Mouse (Mus musculus): Measurements from ENCODE around the gene Gstt2. TPM values are rescaled to one million over a fixed set of nuclear protein-coding genes. Genes with fewer than 3 reads are reported as not detected.

Gene Gstt2
- total RNA-seq, 1 experiment = 17.8 TPM

DNA sequence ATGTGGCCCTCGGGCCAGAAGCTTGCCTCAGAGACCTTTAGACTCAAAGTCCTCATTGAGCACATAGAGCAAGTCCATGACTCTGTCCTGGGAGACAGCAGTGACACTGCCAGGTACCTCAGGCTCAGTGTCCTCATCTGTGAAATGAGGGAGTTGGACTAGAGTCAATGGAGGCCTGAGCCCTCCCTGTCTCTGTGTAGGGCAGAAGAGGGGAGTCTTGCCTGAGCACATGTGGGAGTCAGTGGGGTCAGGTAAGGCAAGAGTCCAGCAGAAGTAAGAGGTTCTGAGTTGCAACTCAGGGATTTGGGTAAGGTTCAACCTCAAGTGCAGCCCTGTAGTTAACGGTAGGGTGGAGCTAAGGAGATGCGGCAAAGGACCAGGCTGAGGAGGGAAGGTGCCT is 19.8 kb upstream of the Gstt2 start:
- Histone ChIP-seq H3K9me3 (ENCODE audit: control insufficient read depth, insufficient read depth, low read depth, low read length) (no peaks in the 10 kb centered on the region), H3K27ac (ENCODE audit: insufficient read depth, low read depth, low read length, poor library complexity, severe bottlenecking) (no peak overlapping the region)
- in situ Hi-C loops (cut with MboI; ENCODE audit: low sequenced_read_pairs in 2 of 2, unreplicated experiment in 2 of 2) = loop anchor here in 1 of 2 experiments (5.0 kb wide), 1 partner anchor 100 kb away; no protein-coding TSS in a partner anchor

DNA sequence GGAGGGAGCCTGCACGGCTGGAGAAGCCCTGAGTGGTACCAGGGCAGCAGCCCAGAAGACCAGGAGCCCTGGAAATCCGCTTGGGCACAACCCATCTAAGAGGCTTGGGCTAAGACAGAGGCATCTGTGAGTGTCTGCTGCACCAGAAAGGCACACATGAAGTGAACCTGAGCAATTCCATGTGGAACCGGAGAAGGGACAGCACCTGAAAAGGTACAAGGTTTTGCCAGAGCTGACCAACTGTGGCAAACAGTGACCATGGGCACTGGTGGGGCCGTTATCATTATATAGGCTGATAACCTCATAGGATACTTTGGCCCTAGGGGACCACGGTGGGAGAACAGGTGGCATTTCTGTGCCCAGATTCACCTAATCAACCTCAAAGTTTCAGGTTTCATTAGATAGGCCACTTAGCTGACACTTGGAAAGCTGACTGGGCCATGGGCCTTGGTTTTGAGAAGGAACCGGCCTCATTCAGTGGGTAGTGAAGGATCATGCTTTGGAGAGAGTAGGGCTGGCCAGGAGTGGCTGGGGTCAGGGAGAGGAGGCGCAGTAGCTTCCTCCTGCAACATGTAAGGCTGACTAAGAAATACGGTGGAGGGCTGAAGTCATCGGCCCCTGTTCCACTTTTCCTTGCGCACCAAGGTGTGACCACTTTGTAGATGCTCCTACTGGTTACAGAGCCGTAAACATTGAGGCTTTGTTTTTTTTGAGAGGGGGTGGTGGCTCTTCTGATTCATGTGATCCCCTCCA is 19.1 kb upstream of the Gstt2 start:
- no peak for TF ChIP-seq HCFC1 (IDR thresholded peaks at IDR 0.05; ENCODE audit: borderline replicate concordance, insufficient read depth, low read length)
- no peak for TF ChIP-seq ZNF384 (IDR thresholded peaks at IDR 0.05; ENCODE audit: low read depth, low read length)
- TF ChIP-seq CHD2 (IDR thresholded peaks at IDR 0.05; ENCODE audit: low read depth, low read length) = no peak
- no peak for TF ChIP-seq MAFK (IDR thresholded peaks at IDR 0.05; ENCODE audit: insufficient read depth, low read depth, low read length)
- no peak for TF ChIP-seq ZC3H11A (IDR thresholded peaks at IDR 0.05; ENCODE audit: borderline replicate concordance, low read depth, low read length)
- Histone ChIP-seq H3K4me3 (ENCODE audit: insufficient read depth in 1 of 2, low read depth in 1 of 2, low read length in 2 of 2, poor library complexity in 1 of 2, severe bottlenecking in 1 of 2) (no peak overlapping the region), H3K4me1 (ENCODE audit: control insufficient read depth in 2 of 2, insufficient read depth in 2 of 2, low read length in 2 of 2, poor library complexity in 1 of 2) (peaks cover 4 to 35% of the 10 kb centered on the region in 2 experiments; a peak in 3 of 4 replicates), H3K27ac (ENCODE audit: insufficient read depth, low read depth, low read length, poor library complexity, severe bottlenecking) (no peak overlapping the region), H3K36me3 (ENCODE audit: control insufficient read depth, insufficient read depth, low read length, poor library complexity, severe bottlenecking) (peaks cover 30% of the 10 kb centered on the region), H3K9me3 (ENCODE audit: control insufficient read depth, insufficient read depth, low read depth, low read length) (no peaks in the 10 kb centered on the region), H3K9ac (ENCODE audit: insufficient read depth, low read depth, low read length, poor library complexity, severe bottlenecking) (no peak overlapping the region)
- in situ Hi-C loops (cut with MboI; ENCODE audit: low sequenced_read_pairs in 2 of 2, unreplicated experiment in 2 of 2) = loop anchor here in 1 of 2 experiments (5.0 kb wide), 1 partner anchor 99 kb away; no protein-coding TSS in a partner anchor
- DNase-seq (ENCODE audit: low read depth, low spot score) = no peak

More for the DNA sequence above, 19.8 kb upstream of the Gstt2 start:
- DNase-seq (ENCODE audit: low read depth, low spot score) = no peak
- peaks cover 30% of the 10 kb centered on the region for H3K36me3 ChIP-seq (ENCODE audit: control insufficient read depth, insufficient read depth, low read length, poor library complexity, severe bottlenecking)
- H3K4me3 ChIP-seq (ENCODE audit: insufficient read depth in 1 of 2, low read depth in 1 of 2, low read length in 2 of 2, poor library complexity in 1 of 2, severe bottlenecking in 1 of 2) = no peak overlapping the region
- no peak overlapping the region for H3K9ac ChIP-seq (ENCODE audit: insufficient read depth, low read depth, low read length, poor library complexity, severe bottlenecking)
- peaks cover 4 to 32% of the 10 kb centered on the region in 2 experiments; a peak in 3 of 4 replicates for H3K4me1 ChIP-seq (ENCODE audit: control insufficient read depth in 2 of 2, insufficient read depth in 2 of 2, low read length in 2 of 2, poor library complexity in 1 of 2)
- no peak for TF ChIP-seq MAFK (IDR thresholded peaks at IDR 0.05; ENCODE audit: insufficient read depth, low read depth, low read length)
- TF ChIP-seq HCFC1 (IDR thresholded peaks at IDR 0.05; ENCODE audit: borderline replicate concordance, insufficient read depth, low read length) = no peak
- TF ChIP-seq CHD2 (IDR thresholded peaks at IDR 0.05; ENCODE audit: low read depth, low read length) = no peak
- TF ChIP-seq ZNF384 (IDR thresholded peaks at IDR 0.05; ENCODE audit: low read depth, low read length) = no peak

DNA sequence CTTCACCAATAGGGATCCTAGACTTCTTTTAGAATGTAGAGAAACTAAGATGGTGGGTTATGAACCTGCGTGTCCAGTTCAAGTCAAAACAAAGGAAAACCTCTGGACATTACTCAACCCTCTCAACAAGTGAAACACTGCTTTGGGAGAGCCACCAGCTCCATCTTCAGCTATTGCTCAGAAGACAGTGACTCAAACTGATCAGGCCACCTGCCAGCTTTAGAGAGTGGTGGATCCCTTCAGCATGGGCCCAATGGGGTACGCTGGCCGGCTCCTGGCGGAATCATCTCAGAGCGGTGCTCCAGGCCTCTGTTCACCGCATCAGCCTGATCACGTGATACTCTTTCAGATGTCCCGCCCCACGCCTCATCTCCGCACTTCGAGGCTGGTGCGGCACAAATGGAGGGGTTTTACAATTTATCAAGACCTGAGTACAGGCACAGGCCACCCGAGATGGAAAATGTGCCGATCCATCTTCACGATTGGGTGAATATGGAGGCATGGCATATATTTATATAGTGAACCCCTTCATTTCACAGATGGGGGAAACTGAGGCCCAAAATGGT is 18.3 kb upstream of the Gstt2 start:
- Histone ChIP-seq H3K9me3 (ENCODE audit: control insufficient read depth, insufficient read depth, low read depth, low read length) (no peaks in the 10 kb centered on the region), H3K4me1 (ENCODE audit: control insufficient read depth in 2 of 2, insufficient read depth in 2 of 2, low read length in 2 of 2, poor library complexity in 1 of 2) (peaks cover 5 to 38% of the 10 kb centered on the region in 2 experiments; a peak in 3 of 4 replicates), H3K36me3 (ENCODE audit: control insufficient read depth, insufficient read depth, low read length, poor library complexity, severe bottlenecking) (peaks cover 30% of the 10 kb centered on the region), H3K4me3 (ENCODE audit: insufficient read depth in 1 of 2, low read depth in 1 of 2, low read length in 2 of 2, poor library complexity in 1 of 2, severe bottlenecking in 1 of 2) (no peak overlapping the region), H3K9ac (ENCODE audit: insufficient read depth, low read depth, low read length, poor library complexity, severe bottlenecking) (no peak overlapping the region), H3K27ac (ENCODE audit: insufficient read depth, low read depth, low read length, poor library complexity, severe bottlenecking) (no peak overlapping the region)
- TF ChIP-seq ZC3H11A (IDR thresholded peaks at IDR 0.05; ENCODE audit: borderline replicate concordance, low read depth, low read length) = no peak
- no peak for TF ChIP-seq ZNF384 (IDR thresholded peaks at IDR 0.05; ENCODE audit: low read depth, low read length)
- no peak for TF ChIP-seq CHD2 (IDR thresholded peaks at IDR 0.05; ENCODE audit: low read depth, low read length)
- TF ChIP-seq HCFC1 (IDR thresholded peaks at IDR 0.05; ENCODE audit: borderline replicate concordance, insufficient read depth, low read length) = no peak
- no peak for TF ChIP-seq MAFK (IDR thresholded peaks at IDR 0.05; ENCODE audit: insufficient read depth, low read depth, low read length)
- in situ Hi-C loops (cut with MboI; ENCODE audit: low sequenced_read_pairs in 2 of 2, unreplicated experiment in 2 of 2) = loop anchor here in 1 of 2 experiments (5.0 kb wide), 1 partner anchor 98 kb away; no protein-coding TSS in a partner anchor
- no peak for DNase-seq (ENCODE audit: low read depth, low spot score)

DNA sequence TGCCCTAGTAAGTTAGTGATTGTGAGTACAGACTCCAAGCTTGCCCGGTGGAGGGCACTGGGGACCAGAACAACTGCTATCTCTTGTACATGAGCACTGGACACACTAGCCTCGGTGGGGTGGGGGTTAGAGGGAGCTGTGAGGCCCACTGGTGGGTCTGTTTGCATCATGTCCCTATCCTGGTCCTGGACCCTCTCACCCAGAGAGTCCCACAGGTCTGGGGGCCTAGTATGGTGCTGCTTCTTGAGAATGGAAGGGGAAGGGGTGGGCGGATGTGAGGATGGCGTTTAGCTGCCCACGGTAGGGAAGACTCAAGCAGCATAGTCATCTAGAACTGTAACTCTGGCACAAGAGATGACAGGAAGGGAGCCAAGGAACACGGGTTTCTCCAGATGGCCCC is 17.6 kb upstream of the Gstt2 start:
- Histone ChIP-seq H3K9me3 (ENCODE audit: control insufficient read depth, insufficient read depth, low read depth, low read length) (no peaks in the 10 kb centered on the region), H3K4me1 (ENCODE audit: control insufficient read depth in 2 of 2, insufficient read depth in 2 of 2, low read length in 2 of 2, poor library complexity in 1 of 2) (peaks cover 2 to 42% of the 10 kb centered on the region in 2 experiments; a peak in 3 of 4 replicates), H3K36me3 (ENCODE audit: control insufficient read depth, insufficient read depth, low read length, poor library complexity, severe bottlenecking) (peaks cover 30% of the 10 kb centered on the region), H3K27ac (ENCODE audit: insufficient read depth, low read depth, low read length, poor library complexity, severe bottlenecking) (no peak overlapping the region), H3K9ac (ENCODE audit: insufficient read depth, low read depth, low read length, poor library complexity, severe bottlenecking) (no peak overlapping the region), H3K4me3 (ENCODE audit: insufficient read depth in 1 of 2, low read depth in 1 of 2, low read length in 2 of 2, poor library complexity in 1 of 2, severe bottlenecking in 1 of 2) (no peak overlapping the region)
- TF ChIP-seq MAFK (IDR thresholded peaks at IDR 0.05; ENCODE audit: insufficient read depth, low read depth, low read length) (no peak), ZC3H11A (IDR thresholded peaks at IDR 0.05; ENCODE audit: borderline replicate concordance, low read depth, low read length) (no peak), HCFC1 (IDR thresholded peaks at IDR 0.05; ENCODE audit: borderline replicate concordance, insufficient read depth, low read length) (no peak), CHD2 (IDR thresholded peaks at IDR 0.05; ENCODE audit: low read depth, low read length) (no peak)
- no peak for DNase-seq (ENCODE audit: low read depth, low spot score)
- in situ Hi-C loops (cut with MboI; ENCODE audit: low sequenced_read_pairs in 2 of 2, unreplicated experiment in 2 of 2) = loop anchor here in 1 of 2 experiments (5.0 kb wide), 1 partner anchor 97 kb away; no protein-coding TSS in a partner anchor

Data from ES-E14 (cell line).